Mouse (Mus musculus): ENCODE data around the gene Lrrc28. TPM values are rescaled to one million over a fixed set of nuclear protein-coding genes. Genes with fewer than 3 reads are reported as not detected.
"Not testable (repeated sequence)": the region's sequence is repeated elsewhere in the genome, so short reads cannot be mapped to it uniquely, and the experiment has no call there.

The Lrrc28 gene
- total RNA-seq, 2 experiments from 2014 or later, result 17.3 to 19.1 TPM

GRCm38 (mm10) chr7:67535941-67536340 is 109.1 kb downstream of the Lrrc28 start:
- no peak for DNase-seq (ENCODE audit: low spot score in 2 of 2)

- DNase-seq (ENCODE audit: low spot score in 2 of 2), result no peak
These were observed 114.1 kb downstream of the Lrrc28 start for GRCm38 (mm10) chr7:67530981-67531380.

- DNase-seq (ENCODE audit: low spot score in 2 of 2), result no peak
These were observed 115.7 kb downstream of the Lrrc28 start for GRCm38 (mm10) chr7:67529381-67529780.

- no peak for DNase-seq (ENCODE audit: low spot score in 2 of 2)
These were observed 116.2 kb downstream of the Lrrc28 start for GRCm38 (mm10) chr7:67528821-67529221.

GRCm38 (mm10) chr7:67528063-67528811 is 116.8 kb downstream of the Lrrc28 start:
- peak in 1 of 2 experiments; percentile 45 for DNase-seq (ENCODE audit: low spot score in 2 of 2)

GRCm38 (mm10) chr7:67525886-67526580 is 119.0 kb downstream of the Lrrc28 start:
- no peak for DNase-seq (ENCODE audit: low spot score in 2 of 2)

GRCm38 (mm10) chr7:67524069-67524468 is 121.0 kb downstream of the Lrrc28 start:
- DNase-seq (ENCODE audit: low spot score in 2 of 2), result not testable (repeated sequence)

- no peak for DNase-seq (ENCODE audit: low spot score in 2 of 2)
These were observed 121.7 kb downstream of the Lrrc28 start for GRCm38 (mm10) chr7:67523400-67523799.

- DNase-seq (ENCODE audit: low spot score in 2 of 2), result not testable (repeated sequence)
These were observed 123.3 kb downstream of the Lrrc28 start for GRCm38 (mm10) chr7:67521731-67522130.

- DNase-seq (ENCODE audit: low spot score in 2 of 2), result no peak
These were observed 124.1 kb downstream of the Lrrc28 start for GRCm38 (mm10) chr7:67520959-67521358.

GRCm38 (mm10) chr7:67520001-67520400 is 125.1 kb downstream of the Lrrc28 start:
- DNase-seq (ENCODE audit: low spot score in 2 of 2), result no peak

- DNase-seq (ENCODE audit: low spot score in 2 of 2), result no peak
These were observed 129.4 kb downstream of the Lrrc28 start for GRCm38 (mm10) chr7:67515621-67516020.

GRCm38 (mm10) chr7:67514893-67515292 is 130.2 kb downstream of the Lrrc28 start:
- DNase-seq (ENCODE audit: low spot score in 2 of 2), result peak in 1 of 2 experiments; percentile 14

- peak in 1 of 2 experiments; percentile 50 for DNase-seq (ENCODE audit: low spot score in 2 of 2)
These were observed 130.7 kb downstream of the Lrrc28 start for GRCm38 (mm10) chr7:67514380-67514779.

GRCm38 (mm10) chr7:67513656-67514055 is 131.4 kb downstream of the Lrrc28 start:
- DNase-seq (ENCODE audit: low spot score in 2 of 2), result no peak

- DNase-seq (ENCODE audit: low spot score in 2 of 2), result no peak
These were observed 133.5 kb downstream of the Lrrc28 start for GRCm38 (mm10) chr7:67511606-67512005.

- no peak for DNase-seq (ENCODE audit: low spot score in 2 of 2)
These were observed 141.6 kb downstream of the Lrrc28 start for GRCm38 (mm10) chr7:67503281-67504010.

GRCm38 (mm10) chr7:67502631-67503030 is 142.4 kb downstream of the Lrrc28 start:
- no peak for DNase-seq (ENCODE audit: low spot score in 2 of 2)

- DNase-seq (ENCODE audit: low spot score in 2 of 2), result no peak
These were observed 144.2 kb downstream of the Lrrc28 start for GRCm38 (mm10) chr7:67500878-67501277.

GRCm38 (mm10) chr7:67500076-67500828 is 144.8 kb downstream of the Lrrc28 start:
- DNase-seq (ENCODE audit: low spot score in 2 of 2), result no peak

- peak; percentile 41 to 65 for DNase-seq (ENCODE audit: low spot score in 2 of 2)
These were observed 145.6 kb downstream of the Lrrc28 start for GRCm38 (mm10) chr7:67499516-67499915.

Measured in gastrocnemius, postnatal 4 days (tissue).